Mouse (Mus musculus): ENCODE measurements around the gene Cyp2d34. TPM values are rescaled to one million over a fixed set of nuclear protein-coding genes. Genes with fewer than 3 reads are reported as not detected.

The Cyp2d34 gene
- polyA plus RNA-seq, 1 experiment from 2014 or later: not detected

DNA sequence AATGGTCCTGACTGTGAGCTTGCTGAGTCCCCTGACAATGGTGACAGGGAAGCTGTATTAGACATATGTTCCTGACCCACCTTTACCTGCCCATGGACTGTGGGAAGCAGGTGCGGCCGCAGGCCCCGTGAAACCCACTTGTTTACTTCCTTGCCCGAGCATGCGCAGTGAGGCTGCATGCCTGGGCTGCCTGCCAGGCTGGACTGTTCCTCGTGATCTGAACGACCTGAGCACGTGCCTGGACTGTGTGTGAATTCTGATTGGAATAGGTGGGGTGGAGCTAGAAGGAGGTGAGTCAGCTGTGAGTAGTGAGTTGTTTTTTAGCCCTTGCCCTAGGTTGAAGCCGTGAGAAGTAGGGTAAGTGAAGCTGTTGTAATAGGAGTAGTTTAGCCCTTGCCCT is 38.1 kb downstream of the Cyp2d34 start:
- WGBS: 67% methylated on average over 9 of the region's 9 CpGs
- H3K27me3 ChIP-seq: no peaks in the 10 kb centered on the region
- no peak overlapping the region for H3K27ac ChIP-seq
- H3K4me1 ChIP-seq: no peaks in the 10 kb centered on the region
- no peak for ATAC-seq (ENCODE audit: borderline replicate concordance, extremely low read depth, low FRiP score, low TSS enrichment)
- H3K4me2 ChIP-seq: no peak overlapping the region
- no peak overlapping the region for H3K9ac ChIP-seq
- no peak overlapping the region for H3K4me3 ChIP-seq
- H3K9me3 ChIP-seq: no peaks in the 10 kb centered on the region
- no peaks in the 10 kb centered on the region for H3K36me3 ChIP-seq

- Histone ChIP-seq H3K4me3 (no peak overlapping the region), H3K27me3 (no peaks in the 10 kb centered on the region), H3K4me2 (no peak overlapping the region), H3K9me3 (no peaks in the 10 kb centered on the region), H3K4me1 (no peaks in the 10 kb centered on the region), H3K36me3 (no peaks in the 10 kb centered on the region), H3K27ac (no peak overlapping the region), H3K9ac (no peak overlapping the region)
- no peak for ATAC-seq (ENCODE audit: borderline replicate concordance, extremely low read depth, low FRiP score, low TSS enrichment)
- WGBS: 60% methylated on average over 2 of the region's 2 CpGs
Measured at GRCm38 (mm10) chr15:82579071-82579470, 41.7 kb downstream of the Cyp2d34 start.

DNA sequence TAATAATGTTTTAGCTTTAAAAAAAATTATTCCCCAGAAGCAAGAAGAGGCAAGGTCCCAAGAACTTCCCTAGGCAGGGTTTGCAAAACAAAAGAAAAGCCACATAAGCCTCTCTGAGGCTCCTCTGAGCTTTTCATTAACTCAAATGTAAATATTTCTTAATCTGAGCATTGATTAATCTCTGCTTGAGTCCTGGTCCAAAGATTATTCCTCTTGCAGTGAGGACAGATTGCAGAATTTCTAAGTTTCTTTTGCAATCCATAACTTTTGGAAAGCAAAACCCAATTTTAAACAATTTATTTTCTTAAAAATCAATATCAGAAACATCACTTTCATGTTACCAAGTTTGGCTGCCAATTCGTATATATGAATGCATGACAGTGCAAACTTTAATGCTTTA is 47.9 kb downstream of the Cyp2d34 start:
- Histone ChIP-seq H3K4me2 (no peak overlapping the region), H3K36me3 (no peaks in the 10 kb centered on the region), H3K27ac (no peak overlapping the region), H3K4me3 (no peak overlapping the region), H3K9ac (no peak overlapping the region), H3K9me3 (no peaks in the 10 kb centered on the region), H3K27me3 (no peaks in the 10 kb centered on the region), H3K4me1 (no peaks in the 10 kb centered on the region)
- 78% methylated on average over 1 of the region's 1 CpGs for WGBS
- no peak for ATAC-seq (ENCODE audit: borderline replicate concordance, extremely low read depth, low FRiP score, low TSS enrichment)

Small RNA genes within 50 kb of the gene (microRNA-seq; reads per million reads assigned to microRNA genes)
- gene Gm27463 (not detected), gene Gm27742 (not detected)

Other genes with a start within 250 kb of the Cyp2d34 start
- 6.7 and 9.6 TPM in 2 replicates for gene Cyp2d22, start 240.7 kb downstream of the Cyp2d34 start, polyA plus RNA-seq (2015; fragmentation: Nextera tagmentation; extraction: Ambion mirVana)
- not detected in 2 replicates for gene Cyp2d11, start 226.9 kb downstream of the Cyp2d34 start, polyA plus RNA-seq (2015; fragmentation: Nextera tagmentation; extraction: Ambion mirVana)
- 0.34 TPM in 1 of 2 replicates, not detected in the other for gene Cyp2d10, start 213.8 kb downstream of the Cyp2d34 start, polyA plus RNA-seq (2015; fragmentation: Nextera tagmentation; extraction: Ambion mirVana)
- gene Cyp2d9, start 187.5 kb downstream of the Cyp2d34 start, polyA plus RNA-seq (2015; fragmentation: Nextera tagmentation; extraction: Ambion mirVana): not detected in 2 replicates
- not detected in 2 replicates for gene Cyp2d12, start 65.9 kb downstream of the Cyp2d34 start, polyA plus RNA-seq (2015; fragmentation: Nextera tagmentation; extraction: Ambion mirVana)
- gene Cyp2d40, start 143.2 kb upstream of the Cyp2d34 start, polyA plus RNA-seq (2015; fragmentation: Nextera tagmentation; extraction: Ambion mirVana): not detected in 2 replicates
- 0.19 and 0.22 TPM in 2 replicates for gene Cyp2d26, start 173.3 kb upstream of the Cyp2d34 start, polyA plus RNA-seq (2015; fragmentation: Nextera tagmentation; extraction: Ambion mirVana)